Mouse (Mus musculus) macrophage (primary cell): ENCODE measurements around the gene Phykpl. TPM values are rescaled to one million over a fixed set of nuclear protein-coding genes. Genes with fewer than 3 reads are reported as not detected.
A peak's percentile ranks its signal among the peaks of the same experiment; 100 is the strongest.

Experiments
- H3K27ac ChIP-seq: fragments of 350-480 bp; formaldehyde crosslinking; 2 replicates; pipeline ENCODE4 v1.9.0; 2021
- H3K36me3 ChIP-seq: fragments of 350-480 bp; formaldehyde crosslinking; 2 replicates; pipeline ENCODE4 v1.9.0; 2021; ENCODE audit errors: inconsistent target
- H3K4me3 ChIP-seq: fragments of 350-480 bp; formaldehyde crosslinking; 2 replicates; pipeline ENCODE4 v1.9.0; 2021; ENCODE audit errors: inconsistent target
- H3K79me2 ChIP-seq: fragments of 350-480 bp; formaldehyde crosslinking; 2 replicates; pipeline ENCODE4 v1.9.0; 2021; ENCODE audit errors: inconsistent target
- WGBS: methylation state at CpG from one replicate; pipeline ENCODE4 v1.1.7; 2026; ENCODE audit warnings: inconsistent platforms; ENCODE audit not compliant: missing documents; 5-methylcytosine and 5-hydroxymethylcytosine counted together
- polyA plus RNA-seq: library from polyadenylated mRNA; stranded (reverse); fragments of 250-400 nt; gene quantifications from 3 replicates; pipeline ENCODE4 v1.2.4, GENCODE M21; 2018; ENCODE audit warnings: inconsistent platforms
- total RNA-seq, 78 experiments: library from RNA; depleted of rRNA; stranded (reverse); fragments of 250-400 nt; gene quantifications; 1 replicate in 9 of 78; 2 replicates in 24 of 78; 3 replicates in 43 of 78; 4 replicates in 2 of 78; pipeline ENCODE4 v1.2.4; 2018; ENCODE audit warnings: inconsistent platforms in 56 of 78

Gene Phykpl
- 10 to 100 TPM; 11.6 to 70.7 (median 28.8) TPM for total RNA-seq (2018; cell fraction: chromatin; rRNA removed)
- total RNA-seq (2018; cell fraction: cytosol; rRNA removed) = 1 to 10 TPM; 1.2 to 4.9 (median 2.6) TPM
- 10 to 100 TPM in 22 of 26 experiments, 1 to 10 TPM in 4; 7.1 to 48.6 (median 14.0) TPM for total RNA-seq (2018; cell fraction: nucleus; rRNA removed)
- polyA plus RNA-seq = 2.9 to 3.6 TPM (median 3.4 TPM) in 3 replicates

DNA sequence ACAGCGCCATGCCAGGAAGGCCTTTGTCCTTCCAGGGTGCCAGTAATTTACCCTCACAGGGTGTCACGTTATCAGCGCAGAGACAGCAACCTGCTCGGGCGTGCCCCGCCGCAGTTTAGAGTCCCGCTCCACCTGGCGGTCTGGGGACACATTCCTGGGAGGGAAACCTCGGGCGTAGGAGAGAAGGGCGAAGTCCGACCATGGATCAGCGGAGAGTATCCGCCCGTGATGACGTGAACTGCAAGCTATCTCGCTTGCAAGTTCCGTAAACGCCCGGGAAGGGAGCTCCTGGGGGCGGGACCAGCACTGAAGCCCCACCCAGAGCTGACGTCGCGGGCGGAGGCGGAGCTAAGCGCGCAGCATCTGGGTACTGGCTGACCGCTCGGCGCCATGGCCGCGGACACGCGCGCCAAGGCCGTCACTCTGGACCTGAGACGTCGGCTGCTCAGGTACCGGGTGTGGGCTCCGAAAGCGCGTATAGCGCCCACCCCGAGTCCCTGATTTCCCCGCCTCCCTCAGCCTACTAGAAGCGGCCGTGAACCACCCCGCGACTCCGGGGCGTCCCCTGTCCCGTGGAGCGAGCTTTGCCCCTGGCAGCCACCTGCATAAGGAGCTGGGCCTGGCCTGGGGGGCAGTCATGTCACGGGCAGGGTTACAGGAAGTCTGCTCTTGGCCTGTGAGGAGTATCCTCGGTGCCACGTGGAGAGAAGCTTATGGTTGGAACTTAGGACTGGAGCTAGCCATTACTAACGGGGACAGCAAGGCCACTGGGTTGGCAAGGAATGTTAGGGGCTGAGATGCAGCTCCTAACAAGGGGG lies at the start of gene Phykpl:
Gene Phykpl (plus strand): TSS at position 327 of the 818 bp plus-strand sequence.
- 1% methylated on average over 59 of the region's 59 CpGs for WGBS
- peak within 1 kb of the TSS; percentile 71 for H3K4me3 ChIP-seq
- peaks cover 12% of the 10 kb centered on the region for H3K36me3 ChIP-seq
- H3K27ac ChIP-seq = peak within 1 kb of the TSS; percentile 90
- H3K79me2 ChIP-seq = no peaks in the 10 kb centered on the region; the same call in 1 of the 2 replicates

- Histone ChIP-seq H3K4me3 (no peak overlapping the region), H3K27ac (no peak overlapping the region), H3K36me3 (no peaks in the 10 kb centered on the region), H3K79me2 (no peaks in the 10 kb centered on the region)
- 88% methylated on average over 7 of the region's 7 CpGs for WGBS
These were observed 46.2 kb upstream of the Phykpl start for GRCm38 (mm10) chr11:51538388-51538787.

DNA sequence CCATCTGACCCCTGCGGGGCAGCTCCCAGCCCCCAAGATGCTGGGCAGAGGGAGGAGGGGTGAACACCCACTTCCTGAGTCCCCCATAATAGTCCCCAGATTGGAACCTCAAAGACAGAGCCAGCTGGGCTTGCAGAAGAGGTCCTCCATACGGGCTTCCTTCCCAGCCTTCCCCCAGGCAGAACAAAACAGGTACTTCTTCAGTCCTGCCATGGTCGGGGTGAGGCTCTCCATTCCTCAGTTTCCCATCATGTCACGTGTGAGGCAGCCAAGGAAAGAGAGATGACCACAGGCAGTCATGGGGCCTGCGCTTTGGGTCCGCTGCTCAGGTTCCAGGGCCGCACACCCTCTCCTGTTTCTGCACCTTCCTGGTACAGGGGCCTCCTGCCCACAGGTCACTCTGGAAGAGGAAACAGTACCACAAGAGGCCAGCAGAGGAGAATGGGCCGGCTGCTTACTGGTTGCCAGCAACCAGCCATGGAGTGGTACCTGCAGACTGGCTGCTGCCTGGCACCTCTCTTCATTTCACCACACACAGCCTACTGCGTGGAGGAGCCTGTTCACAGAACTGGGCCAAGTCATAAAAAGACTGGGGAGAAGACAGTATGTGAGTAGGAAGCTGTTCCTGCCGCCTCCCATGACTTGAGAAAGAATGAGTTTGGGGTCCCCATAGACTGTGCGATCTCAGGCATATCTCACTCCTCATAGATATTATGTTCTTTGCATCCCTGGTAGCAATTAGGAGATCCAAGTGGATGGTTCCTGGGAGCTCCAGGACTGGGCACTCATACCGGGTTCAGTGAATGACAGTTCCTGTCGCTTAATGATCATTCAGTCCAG lies 45.4 kb upstream of the Phykpl start:
- Histone ChIP-seq H3K4me3 (no peak overlapping the region), H3K36me3 (no peaks in the 10 kb centered on the region), H3K79me2 (no peaks in the 10 kb centered on the region), H3K27ac (no peak overlapping the region)
- WGBS = 47% methylated on average over 13 of the region's 13 CpGs

DNA sequence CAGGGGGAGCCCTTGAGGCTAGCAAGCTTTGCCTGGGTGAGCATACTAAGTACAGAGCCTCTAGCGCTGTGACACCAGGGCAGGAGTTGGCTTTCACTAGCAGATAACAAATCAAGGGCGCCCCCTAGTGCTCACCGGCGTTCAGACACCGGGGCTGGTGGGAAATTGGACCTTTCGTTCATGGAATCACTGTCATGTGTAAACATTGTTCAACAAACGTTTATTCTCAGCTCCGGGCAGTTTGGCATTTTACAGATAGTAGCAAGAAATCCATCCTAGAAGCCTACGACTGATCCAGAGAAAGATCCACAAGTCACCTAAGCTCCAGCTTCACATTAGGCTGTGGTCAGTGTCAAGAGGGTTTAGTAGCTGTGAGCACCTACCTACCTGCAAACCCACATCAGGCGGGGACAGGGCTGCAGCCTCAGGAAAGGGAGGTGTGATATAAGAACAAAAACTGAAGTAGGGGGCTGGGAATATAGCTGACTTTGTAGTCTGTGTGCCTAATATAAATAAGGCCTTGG lies 44.7 kb upstream of the Phykpl start:
- 9% methylated on average over 9 of the region's 10 CpGs for WGBS
- Histone ChIP-seq H3K27ac (no peak overlapping the region), H3K4me3 (no peak overlapping the region), H3K36me3 (no peaks in the 10 kb centered on the region), H3K79me2 (no peaks in the 10 kb centered on the region)

DNA sequence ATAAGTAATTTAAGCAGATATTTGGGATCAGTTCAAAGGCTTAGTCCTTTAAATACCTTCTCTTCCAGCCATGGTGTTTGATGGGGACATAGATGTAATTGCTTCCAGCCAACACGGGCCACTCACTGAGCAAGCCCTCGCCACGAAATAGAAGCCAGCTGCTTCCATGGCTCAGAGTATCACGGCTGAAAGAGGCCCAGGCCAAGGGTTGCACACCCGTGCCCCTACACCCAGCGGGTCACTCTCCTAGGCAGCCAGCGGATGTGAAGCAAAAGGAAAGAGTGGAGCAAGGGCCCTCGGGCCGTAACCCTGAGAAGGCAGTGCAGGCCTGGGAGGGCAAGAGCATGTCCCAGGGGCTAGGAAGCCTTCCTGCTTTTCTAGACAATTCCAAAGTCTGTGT lies 42.1 kb upstream of the Phykpl start:
- WGBS = 74% methylated on average over 9 of the region's 9 CpGs
- Histone ChIP-seq H3K36me3 (no peaks in the 10 kb centered on the region), H3K27ac (no peak overlapping the region), H3K4me3 (no peak overlapping the region), H3K79me2 (no peaks in the 10 kb centered on the region)

- Histone ChIP-seq H3K27ac (no peak overlapping the region), H3K4me3 (no peak overlapping the region), H3K79me2 (no peaks in the 10 kb centered on the region), H3K36me3 (no peaks in the 10 kb centered on the region)
- 85% methylated on average over 7 of the region's 7 CpGs for WGBS
These were observed 41.0 kb upstream of the Phykpl start for GRCm38 (mm10) chr11:51543487-51544050.

GRCm38 (mm10) chr11:51544413-51544812 lies 40.1 kb upstream of the Phykpl start:
- H3K4me3 ChIP-seq = no peak overlapping the region
- no peaks in the 10 kb centered on the region for H3K36me3 ChIP-seq
- WGBS = 22% methylated on average over 2 of the region's 2 CpGs
- no peak overlapping the region for H3K27ac ChIP-seq
- no peaks in the 10 kb centered on the region for H3K79me2 ChIP-seq

- H3K27ac ChIP-seq = no peak overlapping the region
- no peak overlapping the region for H3K4me3 ChIP-seq
- H3K36me3 ChIP-seq = no peaks in the 10 kb centered on the region
- no peaks in the 10 kb centered on the region for H3K79me2 ChIP-seq
- 88% methylated on average over 4 of the region's 4 CpGs for WGBS
These were observed 38.7 kb upstream of the Phykpl start for GRCm38 (mm10) chr11:51545811-51546210.

- Histone ChIP-seq H3K36me3 (no peaks in the 10 kb centered on the region), H3K27ac (no peak overlapping the region), H3K4me3 (no peak overlapping the region), H3K79me2 (no peaks in the 10 kb centered on the region)
- WGBS = 13% methylated on average over 5 of the region's 5 CpGs
These were observed 33.3 kb upstream of the Phykpl start for GRCm38 (mm10) chr11:51551253-51551652.

DNA sequence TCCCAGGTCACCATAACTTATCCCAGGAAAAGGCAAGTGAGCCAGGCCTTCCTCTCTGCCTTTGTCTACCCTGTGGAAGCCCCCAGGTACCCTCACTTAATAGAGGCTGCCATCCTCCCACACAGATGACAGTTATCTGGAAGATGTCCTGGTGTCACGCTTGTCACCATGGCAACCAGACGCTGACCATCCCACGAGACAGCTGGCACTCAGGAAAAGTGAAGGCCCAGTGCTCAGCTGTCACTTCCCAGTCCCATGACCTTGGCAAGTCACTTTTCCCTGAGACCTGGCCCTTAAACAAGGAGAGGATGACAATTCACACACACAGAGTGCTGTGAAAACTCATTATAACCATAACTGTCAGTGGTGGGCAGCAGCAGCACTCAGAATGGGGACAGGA lies 32.5 kb upstream of the Phykpl start:
- WGBS = 86% methylated on average over 3 of the region's 3 CpGs
- H3K79me2 ChIP-seq = no peaks in the 10 kb centered on the region
- H3K27ac ChIP-seq = no peak overlapping the region
- no peak overlapping the region for H3K4me3 ChIP-seq
- no peaks in the 10 kb centered on the region for H3K36me3 ChIP-seq

GRCm38 (mm10) chr11:51554590-51554989 lies 30.0 kb upstream of the Phykpl start:
- no peaks in the 10 kb centered on the region for H3K36me3 ChIP-seq
- no peak overlapping the region for H3K4me3 ChIP-seq
- WGBS = 93% methylated on average over 8 of the region's 10 CpGs
- no peak overlapping the region for H3K27ac ChIP-seq
- H3K79me2 ChIP-seq = no peaks in the 10 kb centered on the region

- no peaks in the 10 kb centered on the region for H3K36me3 ChIP-seq
- no peak overlapping the region for H3K4me3 ChIP-seq
- 71% methylated on average over 2 of the region's 2 CpGs for WGBS
- no peak overlapping the region for H3K27ac ChIP-seq
- no peaks in the 10 kb centered on the region for H3K79me2 ChIP-seq
These were observed 29.5 kb upstream of the Phykpl start for GRCm38 (mm10) chr11:51555066-51555465.

DNA sequence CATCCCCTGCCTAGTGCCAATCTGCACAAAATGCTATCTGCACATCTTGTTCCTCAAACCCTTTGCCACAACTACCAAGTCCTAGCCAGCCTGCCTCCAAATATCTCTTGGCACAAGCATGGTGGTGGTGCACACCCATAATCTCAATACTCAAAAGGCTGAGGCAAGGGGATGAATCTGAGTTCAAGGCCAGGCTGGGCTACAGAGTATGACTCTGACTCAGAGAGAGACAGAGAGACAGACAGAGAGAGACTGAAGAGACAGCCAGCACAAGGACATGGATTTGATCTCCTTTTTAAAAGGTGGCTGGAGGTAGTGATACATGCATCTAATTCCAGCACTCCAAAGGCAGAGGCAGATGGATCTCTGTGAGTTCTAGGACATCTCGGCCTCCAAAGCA lies 21.3 kb upstream of the Phykpl start:
- Histone ChIP-seq H3K27ac (no peak overlapping the region), H3K79me2 (no peaks in the 10 kb centered on the region), H3K36me3 (no peaks in the 10 kb centered on the region), H3K4me3 (no peak overlapping the region)
- WGBS = 100% methylated on average over 1 of the region's 1 CpGs

DNA sequence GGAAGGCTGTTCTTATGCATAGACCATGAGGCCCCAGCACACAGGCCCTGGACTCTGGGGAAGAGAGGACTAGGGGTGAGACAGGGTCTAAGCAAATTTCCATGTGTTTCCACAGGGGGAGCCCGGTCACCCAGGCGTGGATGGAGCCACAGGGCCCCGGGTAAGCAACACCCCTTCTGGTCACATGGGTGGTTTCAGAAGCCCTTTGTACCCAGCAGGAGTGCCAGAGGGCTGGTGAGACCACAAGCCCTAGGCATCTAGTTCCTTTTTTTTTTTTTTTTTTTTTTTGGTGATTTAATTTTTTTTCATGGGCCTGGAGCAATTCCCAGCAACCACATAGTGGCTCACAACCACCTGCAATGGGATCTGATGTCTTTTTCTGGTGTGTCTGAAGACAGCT lies 19.5 kb upstream of the Phykpl start:
- no peaks in the 10 kb centered on the region for H3K36me3 ChIP-seq
- H3K4me3 ChIP-seq = no peak overlapping the region
- no peaks in the 10 kb centered on the region for H3K79me2 ChIP-seq
- WGBS = 0% methylated on average over 3 of the region's 3 CpGs
- H3K27ac ChIP-seq = no peak overlapping the region
